Mouse (Mus musculus) mature B cell (primary cell): ENCODE measurements around the gene Ethe1.

Experiments used
- in situ Hi-C: fragments of 300-500 bp; cut with MboI; formaldehyde crosslinking; loops from 2 replicates; pipeline ENCODE4 v1.14.3; 2019

Gene Ethe1

DNA sequence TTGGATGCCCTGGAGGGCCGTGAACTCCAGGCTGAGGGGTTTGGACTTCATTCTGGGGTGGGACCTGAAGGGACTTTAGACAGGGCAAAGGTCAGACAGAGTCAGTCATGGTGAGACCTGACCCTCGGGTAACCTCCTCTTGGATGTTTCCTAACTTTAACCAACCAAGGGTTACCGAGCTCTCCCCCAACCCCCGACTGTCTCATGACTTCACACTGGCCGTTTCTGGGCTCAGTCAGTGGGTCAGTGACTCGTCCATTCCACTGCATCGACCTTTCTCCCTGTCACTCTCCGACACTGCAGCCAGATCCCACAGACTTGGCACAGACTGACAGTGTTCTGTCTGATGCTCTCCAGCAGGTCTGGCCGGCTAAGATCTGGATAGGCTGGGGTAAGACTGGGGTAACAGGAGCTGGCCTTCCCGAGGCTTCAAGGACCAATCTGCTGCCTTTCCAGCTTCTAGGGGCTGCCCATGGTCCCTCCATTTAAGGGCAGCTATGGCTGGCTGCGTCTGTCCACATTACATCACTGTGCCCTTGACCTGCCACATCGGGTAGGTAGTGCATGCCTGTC, 13.0 kb upstream of the Ethe1 start:
- in situ Hi-C loops = no loop called here

DNA sequence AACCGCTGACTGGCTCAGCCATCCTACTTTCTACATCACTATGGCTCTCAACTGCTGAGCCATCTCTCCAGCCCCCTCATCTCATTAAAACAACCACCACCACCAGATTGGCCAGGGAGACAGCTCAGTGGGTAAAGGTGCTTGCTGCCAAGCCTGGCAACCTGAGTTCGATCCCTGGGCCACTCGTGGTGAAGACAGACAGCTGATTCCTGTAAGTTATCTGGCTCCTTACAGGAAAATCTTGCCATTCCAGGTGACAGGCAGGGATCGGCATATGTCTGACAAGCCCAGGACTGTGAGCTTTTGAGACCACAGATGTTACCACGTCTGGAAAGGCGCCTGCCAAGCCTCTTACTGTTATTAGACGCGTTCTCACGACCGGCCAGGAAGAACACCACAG, 9.5 kb upstream of the Ethe1 start:
- in situ Hi-C loops = no loop called here

DNA sequence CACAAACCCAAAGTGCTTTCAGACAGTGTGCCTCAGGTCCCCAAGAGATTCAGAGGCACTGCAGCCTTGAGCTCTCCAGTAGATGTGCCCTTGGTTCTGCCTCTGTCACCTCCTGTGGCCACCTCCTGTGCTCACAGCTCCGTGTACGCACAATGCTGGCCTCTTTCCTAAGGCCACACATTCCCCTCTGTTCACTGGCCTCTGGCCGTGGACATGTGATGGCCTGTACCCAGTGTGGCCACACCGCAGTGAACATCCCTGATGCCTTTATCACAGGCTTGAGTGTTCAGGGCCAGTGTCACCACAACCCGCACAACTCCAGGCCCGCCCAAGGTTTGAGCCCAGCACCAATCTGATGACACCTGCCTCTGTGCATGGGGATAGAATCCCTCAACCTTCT, 2.5 kb upstream of the Ethe1 start:
- in situ Hi-C loops = no loop called here

DNA sequence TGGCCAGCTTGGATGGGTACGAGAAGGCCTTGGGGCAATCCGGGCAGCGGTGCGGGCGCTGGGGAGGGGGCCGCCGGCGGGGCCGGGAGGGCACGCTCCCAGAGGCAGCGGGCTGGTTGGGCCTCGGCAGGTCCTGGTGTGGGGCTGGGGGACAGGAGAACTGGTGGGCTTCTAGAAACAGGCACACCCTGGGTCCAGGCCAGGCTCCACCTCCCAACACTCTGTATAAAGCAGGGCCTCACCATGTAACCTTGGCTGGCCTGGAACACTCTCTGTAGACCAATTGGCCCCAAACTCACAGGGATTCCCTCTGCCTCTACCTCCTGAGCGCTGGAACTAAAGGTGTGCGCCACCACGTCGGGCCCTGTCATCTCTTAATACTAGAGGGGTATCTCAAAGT, 1.3 kb upstream of the Ethe1 start:
- in situ Hi-C loops = no loop called here

DNA sequence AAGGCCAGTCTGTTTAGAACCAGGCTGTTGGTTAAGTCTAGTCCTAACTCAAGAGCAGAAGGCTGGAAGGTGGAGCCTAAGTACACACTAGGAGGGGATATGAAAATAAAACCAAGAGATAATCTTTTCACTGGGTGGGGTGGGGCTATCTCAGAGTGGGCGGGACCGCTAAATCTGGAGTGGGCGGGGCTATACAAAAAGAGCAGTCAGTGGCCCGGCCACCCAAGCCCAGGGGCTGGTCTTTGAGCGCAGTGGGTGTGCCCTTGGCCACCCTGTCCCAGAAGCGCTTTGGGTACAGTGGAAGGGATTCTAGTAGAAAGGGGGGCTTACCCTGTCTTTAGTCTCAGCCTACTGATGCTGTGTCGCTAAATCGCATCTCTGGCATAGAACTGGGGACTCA, 515 bp upstream of the Ethe1 start:
- in situ Hi-C loops = no loop called here

DNA sequence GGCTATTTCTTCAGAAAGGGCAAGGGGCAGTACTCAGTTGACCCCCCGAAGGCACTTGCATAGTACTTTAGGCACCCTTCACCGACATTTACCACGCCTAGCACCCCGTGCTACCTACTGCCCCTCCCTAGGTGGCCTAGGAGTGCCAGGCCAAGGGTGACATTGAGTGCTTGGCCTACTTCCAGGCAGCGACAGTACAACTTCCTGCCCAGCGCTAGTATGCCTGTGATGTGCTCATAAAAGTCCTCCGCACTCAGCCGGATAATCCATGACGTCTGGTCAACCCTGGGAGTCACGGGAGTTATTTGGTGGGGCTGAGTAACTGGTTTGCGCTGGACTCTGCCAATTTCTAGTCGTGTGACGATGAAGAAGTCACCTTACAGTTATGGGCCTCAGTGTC, 993 bp downstream of the Ethe1 start:
- in situ Hi-C loops = no loop called here

DNA sequence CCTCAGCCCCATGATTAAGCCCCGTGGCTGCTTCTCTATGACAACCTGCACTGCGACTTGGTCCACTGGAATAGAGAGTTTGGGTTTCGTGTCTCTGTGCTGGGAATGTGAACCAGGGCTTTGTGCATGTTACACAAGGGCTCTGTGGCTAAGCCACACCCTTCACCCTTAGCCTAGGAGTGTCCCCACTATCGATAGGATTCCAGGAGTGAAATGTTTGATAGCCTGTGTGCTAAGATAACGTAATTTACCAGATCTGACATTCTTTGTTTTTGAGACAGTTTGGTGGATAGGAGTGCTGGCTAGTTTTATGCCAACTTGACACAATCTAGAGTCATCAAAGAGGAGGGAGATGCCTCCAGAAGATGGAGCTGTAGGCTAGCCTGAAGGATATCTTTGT, 4.4 kb downstream of the Ethe1 start:
- in situ Hi-C loops = no loop called here

DNA sequence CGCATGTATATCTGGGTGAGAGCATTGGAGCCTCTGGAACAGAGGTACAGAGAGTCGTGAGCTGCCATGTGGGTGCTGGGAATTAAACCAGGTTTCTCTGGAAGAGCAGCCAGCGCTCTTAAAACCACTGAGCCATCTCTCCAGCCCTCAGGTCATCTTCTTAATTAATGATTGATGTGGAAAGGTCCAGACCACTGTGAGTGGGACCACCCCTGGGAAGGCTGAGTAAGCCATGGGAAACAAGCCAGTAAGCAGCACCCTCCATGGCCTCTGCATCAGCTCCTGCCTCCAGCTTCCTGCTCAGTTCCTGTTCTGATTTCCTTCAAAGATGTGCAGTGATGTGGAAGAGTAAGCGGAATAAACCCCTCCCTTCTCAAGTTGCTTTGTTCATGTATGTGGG, 4.8 kb downstream of the Ethe1 start:
- in situ Hi-C loops = no loop called here

DNA sequence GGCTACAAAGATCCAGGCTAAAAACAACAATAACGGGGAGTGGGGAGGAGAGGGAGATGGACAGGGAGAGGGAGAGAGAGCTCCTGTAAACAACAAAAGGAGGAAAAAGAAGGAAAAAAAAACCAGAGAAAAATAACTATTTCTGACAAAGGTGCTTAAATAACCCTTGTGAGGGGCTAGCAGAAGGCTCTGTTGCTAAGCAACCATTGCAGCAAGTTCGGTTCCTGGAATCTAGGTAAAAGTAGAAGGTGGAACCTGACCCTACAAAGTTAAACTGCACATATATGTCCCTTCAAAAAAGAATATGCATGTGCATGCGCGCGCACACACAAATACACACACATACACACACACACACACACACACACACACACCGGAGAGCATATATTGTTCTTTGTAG, 5.4 kb downstream of the Ethe1 start:
- in situ Hi-C loops = no loop called here

DNA sequence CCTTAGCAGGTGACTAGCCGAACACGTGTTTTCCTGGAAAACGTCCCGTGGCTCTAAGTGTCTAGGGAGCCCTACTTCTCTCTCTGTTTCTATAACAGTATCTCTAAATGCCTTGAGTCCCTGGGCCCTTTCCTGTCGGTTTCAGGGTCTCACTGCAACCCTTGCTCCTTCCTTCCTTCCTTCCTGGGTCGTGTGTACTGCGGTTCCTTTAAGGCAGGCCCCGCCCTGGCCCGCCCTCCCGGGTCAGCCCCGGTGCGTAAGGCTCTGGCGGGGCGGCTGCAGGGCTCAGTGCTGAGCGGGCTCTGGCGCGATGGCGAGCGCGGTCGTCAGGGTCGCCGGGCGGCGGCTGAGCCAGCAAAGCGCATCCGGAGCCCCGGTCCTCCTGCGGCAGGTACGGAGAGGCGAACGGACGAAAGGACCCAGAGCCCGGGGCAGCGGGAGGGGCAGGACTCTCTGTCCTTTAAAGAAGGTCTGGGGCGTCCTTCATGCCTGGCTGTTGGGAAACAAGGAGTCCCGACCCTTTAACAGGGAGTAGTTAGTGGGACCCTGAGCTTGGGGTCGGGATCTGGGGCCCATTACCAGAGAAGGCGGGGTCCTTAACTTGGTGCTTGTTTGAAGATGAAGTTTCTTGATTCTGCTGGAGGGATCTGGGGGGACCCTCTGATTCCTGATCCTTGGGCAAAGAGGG, 6.4 kb downstream of the Ethe1 start:
- in situ Hi-C loops = no loop called here

DNA sequence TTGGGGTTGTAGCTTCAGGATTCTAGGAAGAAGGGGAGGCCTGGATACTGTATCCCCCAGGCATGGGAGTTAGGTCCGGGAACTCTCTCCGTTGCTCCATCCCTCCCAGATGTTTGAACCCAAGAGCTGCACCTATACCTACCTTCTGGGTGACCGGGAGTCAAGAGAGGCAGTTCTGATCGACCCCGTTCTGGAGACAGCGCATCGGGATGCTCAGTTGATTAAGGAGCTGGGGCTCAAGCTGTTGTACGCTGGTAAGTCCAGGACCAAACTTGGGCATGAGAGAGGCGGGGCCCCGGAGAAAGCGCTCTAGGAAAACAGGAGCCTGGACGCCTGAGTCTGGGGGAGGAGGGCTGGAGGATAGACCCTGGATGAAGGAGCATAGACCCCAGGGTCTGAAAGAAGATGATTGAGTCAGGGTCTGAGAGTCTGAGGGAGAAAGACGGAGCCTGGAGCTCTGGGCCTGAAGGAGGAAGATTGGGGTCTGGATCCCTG, 7.0 kb downstream of the Ethe1 start:
- in situ Hi-C loops = no loop called here

DNA sequence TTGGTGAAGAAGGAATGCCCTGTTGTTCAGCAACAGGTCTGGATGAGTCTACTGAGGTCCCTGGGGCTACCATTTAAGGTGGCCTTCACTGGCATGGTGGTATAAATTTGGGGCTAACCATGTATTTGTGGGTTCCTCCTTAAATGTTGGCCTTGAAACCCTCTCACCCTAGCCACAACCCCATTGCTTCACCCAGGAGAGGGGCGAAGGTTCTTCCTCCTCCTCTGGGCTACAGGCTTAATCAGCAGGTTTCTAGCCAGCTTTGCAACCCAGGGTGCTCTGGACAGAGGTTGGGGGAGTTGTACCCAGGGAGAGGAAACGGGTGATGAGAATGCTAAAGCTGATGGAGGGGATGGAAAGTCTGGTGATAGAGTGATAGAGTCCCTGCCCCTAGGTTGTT, 8.1 kb downstream of the Ethe1 start:
- in situ Hi-C loops = no loop called here

DNA sequence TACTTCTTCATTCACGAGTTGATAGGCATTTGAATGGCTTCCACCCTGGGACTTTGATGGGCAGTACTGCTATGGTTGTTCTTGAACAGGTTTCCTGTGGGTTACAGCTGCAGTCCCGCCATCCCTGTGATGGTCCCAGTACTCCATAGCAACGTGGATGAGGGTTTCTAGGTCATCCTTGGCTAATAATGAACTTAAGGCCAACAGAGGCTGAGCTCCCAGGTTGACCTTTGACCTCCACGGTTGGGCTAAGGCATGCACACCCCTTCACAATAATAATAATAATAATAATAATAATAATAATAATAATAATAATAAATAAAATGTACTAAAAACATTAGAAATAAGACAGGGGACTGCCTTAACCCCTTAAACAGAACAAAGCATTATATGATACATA, 10.8 kb downstream of the Ethe1 start:
- in situ Hi-C loops = no loop called here

DNA sequence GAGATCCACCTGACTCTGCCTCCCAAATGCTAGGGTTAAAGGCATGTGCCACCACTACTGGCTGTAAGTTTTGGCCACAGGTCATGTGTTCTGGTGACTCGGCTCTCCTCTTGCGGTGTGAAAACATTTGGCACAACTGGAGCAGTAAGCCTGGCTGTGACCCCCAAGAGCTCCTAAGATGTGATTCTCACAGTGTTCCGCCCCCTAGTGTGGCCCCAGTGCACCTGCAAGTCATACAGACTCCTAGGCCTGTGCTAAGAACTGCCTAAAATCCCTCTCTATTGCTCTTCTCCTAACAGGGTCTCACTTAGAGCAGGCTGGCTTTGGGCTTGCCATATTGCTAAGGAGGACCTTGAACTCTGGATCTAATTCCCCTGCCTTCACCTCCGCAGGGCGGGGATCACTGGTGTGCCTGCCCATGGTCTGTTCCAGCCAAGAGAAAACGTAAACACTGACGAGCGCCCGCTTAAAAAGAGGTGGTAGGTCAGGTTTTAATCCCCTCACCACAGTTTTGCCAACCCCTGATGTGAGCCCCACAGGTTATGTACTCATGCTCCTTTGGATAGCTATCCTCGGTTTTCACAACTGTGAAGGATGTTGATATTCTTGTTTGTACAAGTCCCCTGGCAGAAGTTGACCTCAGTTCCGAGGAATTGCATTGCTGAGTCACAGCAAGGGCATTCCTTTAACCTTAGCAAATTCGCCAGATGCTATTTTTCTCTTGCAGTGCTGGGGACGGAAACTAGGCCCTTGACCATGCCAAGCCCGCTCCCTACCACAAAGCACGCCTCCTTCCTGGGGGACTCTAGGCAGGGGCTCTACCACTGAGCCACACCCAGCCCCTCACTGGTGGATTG, 12.1 kb downstream of the Ethe1 start:
- in situ Hi-C loops = no loop called here

DNA sequence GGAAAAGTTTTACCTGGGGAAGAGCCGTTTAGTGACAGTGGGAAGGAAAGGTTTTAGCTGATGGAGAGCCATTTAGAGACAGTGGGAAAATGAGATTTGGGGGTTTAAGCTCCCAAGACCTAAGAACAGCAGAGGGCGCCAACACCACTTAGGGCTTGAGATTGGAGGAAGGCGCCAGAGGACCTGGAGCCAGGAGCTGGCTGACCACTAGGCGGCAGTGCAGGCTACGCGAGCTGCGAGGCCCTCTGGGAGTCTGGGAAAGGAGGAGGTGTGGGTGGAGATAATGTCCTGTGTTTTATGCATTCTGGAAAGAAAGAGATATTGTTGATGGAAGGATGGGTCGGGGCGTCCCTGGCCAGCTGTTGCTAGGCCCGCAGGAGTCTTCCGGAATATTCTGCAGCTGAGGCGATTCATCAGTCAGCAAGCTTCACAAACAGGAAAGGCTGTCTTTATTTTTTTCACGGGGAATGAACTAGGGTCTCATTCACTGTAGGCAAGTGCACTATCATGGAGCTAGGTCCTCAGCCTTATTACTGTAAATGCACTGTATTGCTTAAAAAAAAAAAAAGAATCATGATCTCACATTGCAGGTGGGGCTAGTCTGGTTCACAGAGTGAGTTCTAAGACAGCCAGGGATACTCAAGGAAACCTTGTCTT, 13.7 kb downstream of the Ethe1 start:
- in situ Hi-C loops = no loop called here

DNA sequence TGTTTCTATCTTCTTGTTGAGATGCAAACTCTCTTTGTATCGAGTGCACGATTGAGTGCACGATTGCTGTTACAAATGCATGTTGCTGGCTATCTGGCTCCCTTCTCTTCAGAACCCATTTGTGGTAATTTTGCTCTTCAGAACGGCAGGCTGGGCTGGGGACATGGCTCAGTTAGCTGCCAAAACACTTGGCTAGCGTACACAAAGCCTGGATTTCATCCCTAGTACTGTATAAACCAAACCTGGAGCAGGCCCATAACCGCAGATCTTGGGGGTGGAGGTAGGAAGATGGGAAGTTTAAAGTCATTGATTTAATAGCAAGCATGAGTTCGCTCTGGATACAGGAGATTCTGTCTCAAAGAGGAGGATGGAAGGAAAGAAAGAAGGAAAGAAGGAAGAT, 18.2 kb downstream of the Ethe1 start:
- in situ Hi-C loops = loop anchor here (5.0 kb wide), 1 partner anchor 37 kb away; no protein-coding TSS in a partner anchor

DNA sequence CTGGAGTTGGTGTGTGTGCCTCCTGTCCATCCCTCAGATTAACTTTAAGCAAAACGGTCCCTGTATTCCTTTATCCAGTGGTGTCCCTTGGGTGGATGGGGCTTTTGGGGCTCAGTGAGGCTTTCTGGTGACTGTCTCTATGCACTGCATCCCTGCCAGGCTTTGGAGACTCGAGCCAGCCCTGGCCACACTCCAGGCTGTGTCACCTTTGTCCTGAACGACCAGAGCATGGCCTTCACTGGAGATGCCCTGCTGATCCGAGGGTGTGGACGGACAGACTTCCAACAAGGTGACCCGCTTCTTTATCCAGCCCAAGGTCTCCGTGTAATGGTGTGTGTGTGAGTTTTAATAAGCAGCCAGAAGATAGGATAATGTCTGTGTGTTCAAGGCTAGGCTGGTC, 18.7 kb downstream of the Ethe1 start:
- in situ Hi-C loops = loop anchor here (5.0 kb wide), 1 partner anchor 36 kb away; no protein-coding TSS in a partner anchor

DNA sequence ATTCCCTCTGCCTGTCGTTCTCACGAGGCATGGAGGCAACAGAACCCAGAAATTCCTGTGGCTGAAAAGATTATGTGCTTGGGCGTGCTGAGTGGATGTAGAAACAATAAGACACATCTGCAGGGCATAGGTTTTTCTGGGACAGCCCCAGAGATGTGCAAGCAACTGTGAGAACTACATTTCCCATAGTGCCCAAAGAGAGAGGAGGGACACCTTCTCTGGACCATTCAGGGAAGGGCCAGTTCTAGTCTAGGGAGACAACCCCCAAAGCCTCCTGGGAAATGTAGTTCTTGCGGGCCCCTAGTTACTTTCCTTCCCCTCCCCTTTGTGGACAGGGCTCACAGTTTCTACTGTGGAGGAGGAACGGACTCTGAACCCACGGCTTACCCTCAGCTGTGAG, 20.7 kb downstream of the Ethe1 start:
- in situ Hi-C loops = loop anchor here (5.0 kb wide), 1 partner anchor 34 kb away; no protein-coding TSS in a partner anchor

DNA sequence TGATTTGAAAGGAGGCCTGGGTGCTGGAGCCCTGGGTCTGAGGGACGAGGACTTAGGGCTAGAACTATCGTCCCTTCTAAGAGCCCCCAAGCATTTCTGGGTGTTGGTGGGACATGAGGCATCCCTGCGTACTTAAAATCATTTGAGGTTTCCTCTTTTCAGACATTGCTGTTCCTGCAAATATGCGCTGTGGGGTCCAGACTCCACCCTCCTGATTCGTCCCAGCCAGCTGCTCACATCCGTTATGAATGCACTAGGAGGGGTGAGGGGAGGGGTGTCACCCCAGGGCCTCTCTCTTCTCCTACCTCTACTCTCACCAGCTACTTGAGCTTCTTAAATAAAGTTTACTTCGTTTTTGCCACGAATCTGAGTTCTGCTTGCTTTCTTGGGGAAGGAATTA, 21.2 kb downstream of the Ethe1 start:
- in situ Hi-C loops = loop anchor here (5.0 kb wide), 1 partner anchor 34 kb away; no protein-coding TSS in a partner anchor

DNA sequence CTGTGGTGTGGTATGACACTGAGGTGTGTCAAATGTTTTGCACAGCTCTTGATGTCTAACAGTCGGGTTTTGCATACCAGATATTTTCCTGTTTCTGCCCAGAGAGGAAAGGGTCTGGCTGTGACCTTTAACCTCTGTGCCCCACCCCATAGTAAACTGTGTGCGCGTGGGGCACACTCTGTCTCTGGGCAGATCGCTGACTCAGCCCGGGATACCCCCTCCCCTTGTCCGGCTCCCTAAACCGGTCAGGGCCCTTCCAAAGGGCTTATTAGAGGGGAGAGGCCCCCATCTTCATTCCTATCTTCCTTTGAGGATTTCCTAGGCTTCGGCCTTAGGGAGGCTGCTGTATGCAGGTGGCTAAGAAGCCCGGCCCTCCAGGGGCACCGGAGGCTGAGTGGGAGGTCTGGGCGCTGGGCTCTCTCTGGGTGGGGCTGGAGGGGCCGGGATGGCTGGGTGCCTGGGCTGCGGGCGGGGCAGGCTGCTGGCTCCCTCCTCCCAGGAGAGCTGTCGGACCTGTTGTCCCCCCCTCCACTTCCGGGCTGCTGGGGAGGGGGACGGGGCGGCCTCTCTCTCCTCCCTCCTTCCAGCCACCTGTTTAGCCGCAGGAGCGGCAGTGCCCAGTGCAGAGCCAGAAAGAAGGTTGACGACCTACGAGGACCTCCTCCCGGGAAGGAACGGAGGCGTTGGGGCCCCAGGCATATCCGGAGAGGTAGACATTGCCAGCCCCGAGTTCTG, 23.0 kb downstream of the Ethe1 start, which contains the start of gene Phldb3:
Gene Phldb3, plus strand, starts transcription at position 620 of the 735 bp plus-strand sequence.
- in situ Hi-C loops = no loop called here

DNA sequence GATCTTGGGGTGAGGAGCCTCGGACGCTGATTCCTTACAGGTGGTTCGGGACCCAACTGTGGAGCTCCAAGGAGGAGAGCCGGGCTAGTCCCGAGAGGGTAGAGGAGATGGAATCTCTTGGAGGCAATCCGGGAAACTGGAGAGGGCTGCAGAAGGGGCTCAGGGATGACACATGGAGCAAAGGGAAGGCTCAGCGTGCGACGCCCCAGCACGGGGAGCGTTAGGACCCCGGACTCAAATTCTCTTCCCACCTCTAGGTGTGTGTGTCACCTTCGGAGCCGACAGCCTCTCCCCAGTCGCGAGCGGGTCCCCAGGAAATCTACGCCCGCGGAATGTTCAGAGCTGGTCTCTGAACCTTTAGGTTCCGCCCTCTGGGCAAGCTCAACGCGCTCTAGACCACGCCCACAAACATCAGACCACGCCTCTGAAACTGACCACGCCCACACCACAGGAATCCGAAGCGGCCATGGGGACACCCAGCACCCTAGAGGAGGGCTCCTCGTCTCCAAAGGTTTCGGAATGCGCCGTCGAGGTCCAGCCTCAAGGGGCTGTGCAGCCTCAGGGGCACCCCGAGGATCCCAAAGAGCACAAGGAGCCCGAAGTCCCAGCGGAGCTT, 23.6 kb downstream of the Ethe1 start:
- in situ Hi-C loops = no loop called here
